Mouse (Mus musculus) neural tube, embryonic 12.5 days (tissue): ENCODE data around the gene AI182371. TPM values are rescaled to one million over a fixed set of nuclear protein-coding genes. Genes with fewer than 3 reads are reported as not detected.
A peak's percentile ranks its signal among the peaks of the same experiment; 100 is the strongest.

Experiments used
- ATAC-seq: fragments of 200-750 bp; cut with Nextera tagmentation; 2 replicates; pipeline ENCODE4 v1.8.0; 2017; ENCODE audit warnings: low read depth, mild to moderate bottlenecking, moderate TSS enrichment, moderate library complexity; ENCODE audit not compliant: low FRiP score
- H3K27ac ChIP-seq: fragments of 300-500 bp; sonication (generic); 2 replicates; pipeline ENCODE4 v1.5.1; 2016
- H3K27me3 ChIP-seq: fragments of 300-500 bp; sonication (generic); replicated peaks from 2 replicates; pipeline ENCODE4 v1.6.1; 2016; ENCODE audit warnings: mild to moderate bottlenecking
- H3K36me3 ChIP-seq: fragments of 300-500 bp; sonication (generic); 2 replicates; pipeline ENCODE4 v1.6.1; 2016; ENCODE audit warnings: mild to moderate bottlenecking
- H3K4me1 ChIP-seq: fragments of 300-500 bp; sonication (generic); 2 replicates; pipeline ENCODE4 v1.6.1; 2016
- H3K4me2 ChIP-seq: fragments of 300-500 bp; sonication (generic); replicated peaks from 2 replicates; pipeline ENCODE4 v1.6.1; 2016; ENCODE audit warnings: mild to moderate bottlenecking
- H3K4me3 ChIP-seq: fragments of 300-500 bp; sonication (generic); 2 replicates; pipeline ENCODE4 v1.5.1; 2016
- H3K9ac ChIP-seq: fragments of 300-500 bp; sonication (generic); 2 replicates; pipeline ENCODE4 v1.6.1; 2016; ENCODE audit warnings: mild to moderate bottlenecking
- H3K9me3 ChIP-seq: fragments of 300-500 bp; sonication (generic); 2 replicates; pipeline ENCODE4 v1.6.1; 2016; ENCODE audit warnings: mild to moderate bottlenecking
- WGBS: fragments of 180-500 bp; shearing (Covaris S2); methylation state at CpG from one replicate; pipeline ENCODE4 v1.1.7; 2016; 5-methylcytosine and 5-hydroxymethylcytosine counted together
- polyA plus RNA-seq: library from polyadenylated mRNA; unstranded; fragments of >200 nt; fragmentation: Nextera tagmentation; extraction: Ambion mirVana; gene quantifications from 2 replicates; pipeline ENCODE4 v1.2.1, GENCODE M21; 2016

The AI182371 gene
- 0.19 and 0.24 TPM in 2 replicates for polyA plus RNA-seq

- 98% methylated on average over 3 of the region's 3 CpGs for WGBS
- Histone ChIP-seq H3K27ac (no peak within 1 kb of the TSS), H3K36me3 (no peaks in the 10 kb centered on the region), H3K9ac (no peak within 1 kb of the TSS), H3K9me3 (no peaks in the 10 kb centered on the region), H3K4me3 (no peak within 1 kb of the TSS), H3K27me3 (no peaks in the 10 kb centered on the region), H3K4me1 (no peaks in the 10 kb centered on the region), H3K4me2 (no peak within 1 kb of the TSS)
- ATAC-seq: no peak
Measured at GRCm38 (mm10) chr2:35101443-35101842, at the start of gene AI182371. Gene AI182371, minus strand, starts transcription at chr2:35101543.

- no peak for ATAC-seq
- Histone ChIP-seq H3K9me3 (no peaks in the 10 kb centered on the region), H3K27me3 (no peaks in the 10 kb centered on the region), H3K4me3 (no peak overlapping the region), H3K27ac (no peak overlapping the region), H3K4me2 (no peak overlapping the region), H3K36me3 (peaks cover 89% of the 10 kb centered on the region), H3K9ac (no peak overlapping the region), H3K4me1 (no peaks in the 10 kb centered on the region)
- 96% methylated on average over 10 of the region's 10 CpGs for WGBS
Measured at GRCm38 (mm10) chr2:35148806-35149205, 47.5 kb upstream of the AI182371 start.

- Histone ChIP-seq H3K27me3 (no peaks in the 10 kb centered on the region), H3K4me2 (no peak overlapping the region), H3K4me1 (no peaks in the 10 kb centered on the region), H3K27ac (no peak overlapping the region), H3K9me3 (no peaks in the 10 kb centered on the region), H3K4me3 (no peak overlapping the region), H3K9ac (no peak overlapping the region), H3K36me3 (peaks cover 78% of the 10 kb centered on the region)
- no peak for ATAC-seq
- 93% methylated on average over 3 of the region's 3 CpGs for WGBS
Measured at GRCm38 (mm10) chr2:35141673-35142072, 40.3 kb upstream of the AI182371 start.

- no peak for ATAC-seq
- Histone ChIP-seq H3K9me3 (no peaks in the 10 kb centered on the region), H3K4me3 (no peak overlapping the region), H3K27me3 (no peaks in the 10 kb centered on the region), H3K27ac (no peak overlapping the region), H3K4me1 (no peaks in the 10 kb centered on the region), H3K4me2 (no peak overlapping the region), H3K36me3 (peaks cover 63% of the 10 kb centered on the region), H3K9ac (no peak overlapping the region)
- 96% methylated on average over 1 of the region's 1 CpGs for WGBS
Measured at GRCm38 (mm10) chr2:35138576-35138975, 37.2 kb upstream of the AI182371 start.

- Histone ChIP-seq H3K4me3 (no peak overlapping the region), H3K27me3 (no peaks in the 10 kb centered on the region), H3K4me1 (peaks cover 6% of the 10 kb centered on the region), H3K4me2 (no peak overlapping the region), H3K9ac (no peak overlapping the region), H3K9me3 (no peaks in the 10 kb centered on the region), H3K36me3 (peaks cover 31% of the 10 kb centered on the region), H3K27ac (no peak overlapping the region)
- WGBS: 87% methylated on average over 5 of the region's 5 CpGs
- no peak for ATAC-seq
Measured at GRCm38 (mm10) chr2:35133891-35134290, 32.5 kb upstream of the AI182371 start.

GRCm38 (mm10) chr2:35132662-35133055 lies 31.3 kb upstream of the AI182371 start:
- H3K4me3 ChIP-seq: peak overlapping the region; percentile 40
- peak overlapping the region; percentile 64 for H3K4me2 ChIP-seq
- H3K27me3 ChIP-seq: no peaks in the 10 kb centered on the region
- peaks cover 6% of the 10 kb centered on the region for H3K4me1 ChIP-seq
- no peak for ATAC-seq
- H3K36me3 ChIP-seq: peaks cover 20% of the 10 kb centered on the region
- no peak overlapping the region for H3K27ac ChIP-seq
- WGBS: 19% methylated on average over 5 of the region's 5 CpGs
- H3K9me3 ChIP-seq: no peaks in the 10 kb centered on the region
- peak overlapping the region; percentile 38; the same call in 1 of the 2 replicates for H3K9ac ChIP-seq

- under 1% methylated on average over 21 of the region's 21 CpGs for WGBS
- ATAC-seq: peak; percentile 99
Measured at GRCm38 (mm10) chr2:35131991-35132661, 30.8 kb upstream of the AI182371 start.

GRCm38 (mm10) chr2:35131491-35131890 lies 30.1 kb upstream of the AI182371 start:
- Histone ChIP-seq H3K36me3 (peaks cover 13% of the 10 kb centered on the region), H3K27ac (no peak overlapping the region), H3K9ac (no peak overlapping the region), H3K27me3 (no peaks in the 10 kb centered on the region), H3K4me1 (peaks cover 6% of the 10 kb centered on the region), H3K4me3 (no peak overlapping the region), H3K4me2 (peak overlapping the region; percentile 64), H3K9me3 (no peaks in the 10 kb centered on the region)
- ATAC-seq: 0 out of 2 replicates have a peak, but pooled peaks have one; percentile 41

More at GRCm38 (mm10) chr2:35131991-35132661, 30.8 kb upstream of the AI182371 start:
- no peaks in the 10 kb centered on the region for H3K27me3 ChIP-seq
- peaks cover 6% of the 10 kb centered on the region for H3K4me1 ChIP-seq
- no peak overlapping the region for H3K27ac ChIP-seq
- peak overlapping the region; percentile 64 for H3K4me2 ChIP-seq
- peak overlapping the region; percentile 36; the same call in 1 of the 2 replicates for H3K9ac ChIP-seq
- H3K36me3 ChIP-seq: peaks cover 15% of the 10 kb centered on the region
- peak overlapping the region; percentile 40 for H3K4me3 ChIP-seq
- no peaks in the 10 kb centered on the region for H3K9me3 ChIP-seq

- no peak overlapping the region for H3K9ac ChIP-seq
- no peaks in the 10 kb centered on the region for H3K9me3 ChIP-seq
- no peak overlapping the region for H3K4me3 ChIP-seq
- H3K27ac ChIP-seq: no peak overlapping the region
- no peak overlapping the region for H3K4me2 ChIP-seq
- H3K36me3 ChIP-seq: peaks cover 32% of the 10 kb centered on the region
- H3K27me3 ChIP-seq: no peaks in the 10 kb centered on the region
- no peak for ATAC-seq
- H3K4me1 ChIP-seq: no peaks in the 10 kb centered on the region
- WGBS: 79% methylated on average over 7 of the region's 7 CpGs
Measured at GRCm38 (mm10) chr2:35124716-35125115, 23.4 kb upstream of the AI182371 start.

GRCm38 (mm10) chr2:35110521-35110920 lies 9.2 kb upstream of the AI182371 start:
- H3K36me3 ChIP-seq: peaks cover 4% of the 10 kb centered on the region; the same call in 1 of the 2 replicates
- H3K27ac ChIP-seq: no peak overlapping the region
- no peak overlapping the region for H3K9ac ChIP-seq
- peak overlapping the region; percentile 22; the same call in 1 of the 2 replicates for H3K4me2 ChIP-seq
- H3K4me3 ChIP-seq: no peak overlapping the region
- H3K9me3 ChIP-seq: no peaks in the 10 kb centered on the region
- ATAC-seq: no peak
- H3K27me3 ChIP-seq: no peaks in the 10 kb centered on the region
- 77% methylated on average over 2 of the region's 2 CpGs for WGBS
- H3K4me1 ChIP-seq: peaks cover 3% of the 10 kb centered on the region; the same call in 1 of the 2 replicates

- Histone ChIP-seq H3K36me3 (peaks cover 4% of the 10 kb centered on the region; the same call in 1 of the 2 replicates), H3K4me3 (peak overlapping the region; percentile 80), H3K27me3 (no peaks in the 10 kb centered on the region), H3K4me1 (peaks cover 3% of the 10 kb centered on the region; the same call in 1 of the 2 replicates), H3K27ac (peak overlapping the region; percentile 68), H3K9me3 (no peaks in the 10 kb centered on the region), H3K4me2 (peak overlapping the region; percentile 77), H3K9ac (peak overlapping the region; percentile 78)
- ATAC-seq: no peak
- WGBS: 1% methylated on average over 13 of the region's 13 CpGs
Measured at GRCm38 (mm10) chr2:35109924-35110304, 8.6 kb upstream of the AI182371 start.

- peak; percentile 95 for ATAC-seq
- Histone ChIP-seq H3K27ac (peak within 1 kb of the TSS; percentile 68), H3K9ac (peak within 1 kb of the TSS; percentile 78), H3K4me1 (peaks cover 3% of the 10 kb centered on the region; the same call in 1 of the 2 replicates), H3K9me3 (no peaks in the 10 kb centered on the region), H3K36me3 (peaks cover 4% of the 10 kb centered on the region; the same call in 1 of the 2 replicates), H3K27me3 (no peaks in the 10 kb centered on the region), H3K4me2 (peak within 1 kb of the TSS; percentile 77), H3K4me3 (peak within 1 kb of the TSS; percentile 80)
- WGBS: under 1% methylated on average over 60 of the region's 62 CpGs
Measured at GRCm38 (mm10) chr2:35109141-35109923, 8.0 kb upstream of the AI182371 start, which contains the start of gene Cntrl. Gene Cntrl, plus strand, starts transcription at chr2:35109492.
